Mouse (Mus musculus) Patski (cell line): ENCODE results near the gene Arhgap6. TPM values are rescaled to one million over a fixed set of nuclear protein-coding genes. Genes with fewer than 3 reads are reported as not detected.

Experiments
- ATAC-seq: fragments of 100-300 bp; one replicate; pipeline ENCODE4 v1.8.0; 2021
- CTCF ChIA-PET: fragments of 350-600 bp; sonication (Branson Sonifier 250); formaldehyde crosslinking; loops from one replicate; lab custom pipeline; 2022; ENCODE audit warnings: inconsistent platforms; lab: Charles Lee
- POLR2A ChIA-PET: fragments of 350-600 bp; sonication (Branson Sonifier 250); formaldehyde crosslinking; loops from one replicate; lab custom pipeline; 2022; ENCODE audit warnings: antibody characterized with exemption, inconsistent platforms; lab: Charles Lee
- DNase-seq: peaks from one replicate; pipeline ENCODE4 v3.0.0-alpha.2; 2011; ENCODE audit warnings: low read depth, low spot score
- H3K27me3 ChIP-seq: fragments of 371-371 bp; one replicate; pipeline ENCODE4 v1.5.1; 2021
- CTCF ChIP-seq: fragments of 100-300 bp; IDR thresholded peaks from one replicate; pipeline ENCODE4 v1.5.1; 2021
- in situ Hi-C: fragments of 300-500 bp; cut with MboI; formaldehyde crosslinking; loops from 3 replicates; pipeline ENCODE4 v1.11.1; 2018; ENCODE audit warnings: low pct_unique_long_range_greater_than_20kb, mixed read lengths
- polyA plus RNA-seq: library from polyadenylated mRNA; unstranded; gene quantifications from one replicate; pipeline ENCODE4 v1.2.3, GENCODE M21; 2021

The Arhgap6 gene
- polyA plus RNA-seq, 1 experiment from 2014 or later: 0.01 TPM

DNA sequence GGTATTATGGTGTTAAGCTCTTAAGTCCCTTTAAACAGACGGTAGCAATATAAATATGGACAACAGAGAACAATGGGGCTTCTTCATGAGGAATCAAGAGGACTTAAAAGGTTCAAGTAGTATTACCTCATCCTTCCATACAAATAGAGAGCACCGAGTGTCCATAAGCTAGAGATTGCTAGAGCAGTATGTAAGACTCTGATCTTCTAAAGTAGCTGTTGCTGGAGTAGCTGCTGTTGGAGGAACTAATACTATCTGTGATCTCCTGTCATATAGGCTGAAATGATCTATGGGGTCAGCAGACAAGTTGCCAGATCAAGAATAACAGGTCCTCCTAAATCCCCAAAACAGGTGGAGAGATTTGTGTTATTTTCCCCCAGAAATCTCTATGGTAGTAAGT is 108.7 kb downstream of the Arhgap6 start:
- POLR2A ChIA-PET: no interaction called here
- TF ChIP-seq CTCF: no peak
- in situ Hi-C loops: no loop called here
- DNase-seq (no peak), ATAC-seq (no peak)
- CTCF ChIA-PET: no interaction called here
- H3K27me3 ChIP-seq: peaks cover 23% of the 10 kb centered on the region

DNA sequence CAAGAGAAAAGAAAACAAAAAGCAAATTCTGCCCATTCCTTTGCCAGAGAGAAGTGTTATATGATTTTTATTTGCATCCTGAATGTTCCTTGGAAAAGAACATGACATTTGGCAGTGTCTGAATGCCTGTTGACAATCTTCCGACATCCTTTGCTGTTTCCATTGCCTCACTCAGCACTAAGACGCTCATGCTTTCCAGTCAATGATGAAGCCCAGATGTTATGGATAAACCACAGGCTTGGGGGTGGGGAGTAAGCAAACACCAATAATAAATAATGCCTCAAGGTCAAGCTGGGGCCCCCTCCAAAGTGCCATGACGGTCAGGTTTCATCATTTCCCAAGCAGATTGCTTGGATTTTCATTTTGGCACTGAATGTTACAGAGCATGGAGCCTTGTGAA is 109.2 kb downstream of the Arhgap6 start:
- in situ Hi-C loops: no loop called here
- no peak for DNase-seq
- peaks cover 28% of the 10 kb centered on the region for H3K27me3 ChIP-seq
- CTCF ChIA-PET: interaction anchor here (1.1 kb wide), 1 partner anchor 28 kb away, joined by 3 read pairs; no protein-coding TSS in a partner anchor
- POLR2A ChIA-PET: no interaction called here
- ATAC-seq: no peak
- no peak for TF ChIP-seq CTCF

DNA sequence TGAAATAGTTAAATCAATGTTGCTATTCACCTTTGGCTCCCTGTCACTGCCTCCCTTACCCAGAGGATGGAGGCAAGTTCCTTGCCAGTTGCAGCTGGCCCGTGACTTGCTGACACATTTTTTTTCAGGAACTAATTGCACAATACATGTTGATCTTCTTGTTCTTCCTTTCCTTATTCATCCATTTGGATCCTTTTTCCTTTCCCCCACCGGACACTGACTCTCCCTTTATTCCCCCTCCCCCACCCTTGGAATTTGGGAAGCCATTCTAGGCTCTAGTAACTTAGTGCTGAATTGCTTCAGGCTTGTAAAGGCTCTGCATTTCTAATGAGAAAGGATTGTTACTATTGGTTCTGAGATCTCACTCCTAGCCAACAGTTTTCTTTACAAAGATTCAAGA is 112.7 kb downstream of the Arhgap6 start:
- peaks cover 42% of the 10 kb centered on the region for H3K27me3 ChIP-seq
- ATAC-seq: no peak
- ChIA-PET CTCF (no interaction called here), POLR2A (no interaction called here)
- TF ChIP-seq CTCF: no peak
- DNase-seq: no peak
- in situ Hi-C loops: no loop called here

DNA sequence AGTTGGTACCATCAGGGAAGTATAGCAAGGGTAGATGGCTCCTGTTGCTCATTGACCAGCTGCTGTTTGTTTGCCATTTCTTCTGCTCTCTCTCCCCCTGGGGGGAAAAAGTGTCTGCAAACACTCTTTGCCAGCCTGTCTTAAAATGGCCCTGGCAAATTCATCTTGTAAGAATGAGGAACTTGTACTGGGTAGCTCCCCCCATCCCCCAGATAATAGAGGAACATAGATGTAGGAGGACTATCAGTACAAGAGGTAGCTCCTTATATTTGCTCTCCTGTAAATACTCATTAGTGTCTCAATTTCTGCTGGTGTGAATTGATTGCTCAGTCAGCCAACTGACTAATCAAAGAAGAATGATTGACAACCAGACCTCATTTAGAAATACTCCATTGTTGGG is 118.6 kb downstream of the Arhgap6 start:
- H3K27me3 ChIP-seq: peaks cover 46% of the 10 kb centered on the region
- in situ Hi-C loops: no loop called here
- DNase-seq: no peak
- no peak for TF ChIP-seq CTCF
- no peak for ATAC-seq
- ChIA-PET POLR2A (no interaction called here), CTCF (no interaction called here)

DNA sequence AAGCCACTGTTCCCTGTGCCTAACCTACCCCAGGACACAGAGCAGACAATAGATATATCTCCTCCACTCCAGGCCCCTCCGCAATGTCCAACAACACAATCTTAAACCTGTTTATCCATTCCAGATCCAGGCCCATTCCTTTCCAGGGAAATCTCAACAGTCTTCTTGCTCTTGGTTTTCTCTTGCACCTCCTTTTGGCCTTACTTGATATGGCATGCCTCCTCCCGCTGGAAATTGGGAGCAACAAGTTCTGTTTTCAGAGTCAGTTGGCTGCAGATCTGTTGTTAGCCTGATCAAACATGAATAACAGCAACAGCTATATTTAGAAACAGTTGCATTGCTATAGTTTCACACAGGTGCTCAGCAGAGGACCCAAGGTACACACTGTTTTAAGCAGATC is 126.0 kb downstream of the Arhgap6 start:
- DNase-seq: no peak
- no peak for TF ChIP-seq CTCF
- POLR2A ChIA-PET: interaction anchor here (0.6 kb wide), 1 partner anchor 15 kb away, joined by 3 read pairs; no protein-coding TSS in a partner anchor
- CTCF ChIA-PET: interaction anchor here (1.0 to 1.7 kb wide), 3 partner anchors 7 to 10 kb away, joined by 3 to 4 read pairs (median 3); no protein-coding TSS in a partner anchor
- ATAC-seq: no peak
- in situ Hi-C loops: no loop called here
- H3K27me3 ChIP-seq: peaks cover 7% of the 10 kb centered on the region

DNA sequence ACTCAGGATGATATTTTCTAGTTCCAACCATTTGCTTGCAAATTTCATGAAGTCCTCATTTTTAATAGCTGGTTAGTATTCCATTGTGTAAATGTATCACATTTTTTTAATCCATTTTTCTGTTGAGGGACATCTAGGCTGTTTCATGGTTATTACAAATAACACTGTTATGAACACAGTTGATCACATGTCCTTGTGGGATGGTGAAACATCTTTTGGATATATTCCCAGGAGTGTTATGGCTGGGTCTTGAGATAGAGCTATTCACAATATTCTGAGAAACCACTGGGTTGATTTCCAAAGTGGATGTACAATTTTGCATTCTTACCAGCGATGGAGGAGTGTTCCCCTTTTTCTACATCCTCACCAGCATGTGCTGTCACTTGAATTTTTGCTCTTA is 137.5 kb downstream of the Arhgap6 start:
- CTCF ChIA-PET: no interaction called here
- DNase-seq (no peak), ATAC-seq (no peak)
- peaks cover 15% of the 10 kb centered on the region for H3K27me3 ChIP-seq
- TF ChIP-seq CTCF: no peak
- POLR2A ChIA-PET: no interaction called here
- in situ Hi-C loops: loop anchor here (25.0 kb wide), 2 partner anchors 520 to 1645 kb away; no protein-coding TSS in a partner anchor

DNA sequence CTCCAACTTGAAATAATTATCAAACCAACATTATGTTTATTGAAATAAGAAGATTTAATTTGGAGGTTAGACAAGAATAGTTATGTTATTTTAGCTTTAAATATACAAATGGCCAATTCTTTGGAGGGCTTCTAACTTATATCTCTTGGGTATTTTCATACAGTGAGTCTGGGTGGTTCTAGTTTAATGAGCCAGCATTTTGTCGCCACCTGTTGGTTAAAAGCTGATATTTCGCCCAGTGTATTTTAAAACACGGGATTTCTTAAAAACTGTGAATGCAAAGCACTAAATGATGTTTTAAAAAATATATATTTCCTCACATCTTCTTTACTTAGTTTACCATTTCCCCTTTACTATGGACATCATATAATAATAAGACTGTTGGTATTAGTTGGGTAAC is 140.5 kb downstream of the Arhgap6 start:
- POLR2A ChIA-PET: interaction anchor here (0.6 kb wide), 1 partner anchor 14 kb away, joined by 3 read pairs; no protein-coding TSS in a partner anchor

DNA sequence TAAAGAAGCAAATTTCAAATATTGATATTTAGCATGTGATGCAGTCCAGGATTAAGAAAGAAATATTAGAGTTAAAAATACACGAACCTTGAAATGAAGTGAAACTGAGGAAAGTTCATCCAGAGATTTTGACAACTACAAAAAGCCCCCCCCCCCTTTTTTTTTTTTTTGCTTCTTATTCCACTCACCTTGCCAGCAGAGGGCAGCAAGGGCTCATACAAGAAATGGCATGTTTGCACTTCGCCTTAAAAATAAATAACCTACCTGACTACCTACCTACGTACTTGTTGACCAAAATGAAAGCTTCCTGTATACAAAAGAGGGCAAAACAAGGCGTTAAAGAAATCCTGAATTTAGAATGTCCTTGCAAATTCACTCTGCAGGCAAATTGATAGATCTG is 143.0 kb downstream of the Arhgap6 start:
- peaks cover 32% of the 10 kb centered on the region for H3K27me3 ChIP-seq
- in situ Hi-C loops: loop anchor here (25.0 kb wide), 2 partner anchors 526 to 1651 kb away; no protein-coding TSS in a partner anchor
- ChIA-PET CTCF (no interaction called here), POLR2A (no interaction called here)
- TF ChIP-seq CTCF: peak; percentile 20
- ATAC-seq: no peak
- DNase-seq: no peak

More for the DNA sequence above, 140.5 kb downstream of the Arhgap6 start:
- CTCF ChIA-PET: interaction anchor here (0.9 to 1.8 kb wide), 5 partner anchors 15 to 276 kb away, joined by 3 to 4 read pairs (median 3); no protein-coding TSS in a partner anchor
- in situ Hi-C loops: loop anchor here (25.0 kb wide), 2 partner anchors 523 to 1648 kb away; no protein-coding TSS in a partner anchor
- ATAC-seq: no peak
- peak; percentile 43 for TF ChIP-seq CTCF
- DNase-seq: no peak
- peaks cover 14% of the 10 kb centered on the region for H3K27me3 ChIP-seq

DNA sequence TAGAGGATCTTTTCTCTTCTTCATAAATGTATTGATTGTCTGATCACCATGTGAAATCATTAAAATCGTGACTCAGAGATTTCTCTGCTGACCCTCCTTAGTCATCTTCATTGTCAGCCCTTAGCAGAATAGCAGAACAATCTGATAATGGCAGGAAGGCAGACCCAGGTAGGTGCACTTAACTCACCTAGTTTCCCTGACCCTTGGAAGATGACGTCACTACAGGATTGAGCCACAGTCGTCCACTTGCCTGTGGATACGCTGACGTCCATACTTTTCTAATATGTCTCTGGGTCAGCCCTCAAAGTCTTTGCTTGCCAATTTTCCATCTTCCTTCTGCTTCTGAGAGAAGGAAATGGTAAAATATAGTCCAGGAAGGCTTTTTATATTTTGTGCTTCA is 146.8 kb downstream of the Arhgap6 start:
- in situ Hi-C loops: loop anchor here (10.0 to 25.0 kb wide), 4 partner anchors 227 to 1654 kb away; no protein-coding TSS in a partner anchor
- no peak for TF ChIP-seq CTCF
- DNase-seq (no peak), ATAC-seq (no peak)
- CTCF ChIA-PET: no interaction called here
- H3K27me3 ChIP-seq: peaks cover 35% of the 10 kb centered on the region
- POLR2A ChIA-PET: no interaction called here

DNA sequence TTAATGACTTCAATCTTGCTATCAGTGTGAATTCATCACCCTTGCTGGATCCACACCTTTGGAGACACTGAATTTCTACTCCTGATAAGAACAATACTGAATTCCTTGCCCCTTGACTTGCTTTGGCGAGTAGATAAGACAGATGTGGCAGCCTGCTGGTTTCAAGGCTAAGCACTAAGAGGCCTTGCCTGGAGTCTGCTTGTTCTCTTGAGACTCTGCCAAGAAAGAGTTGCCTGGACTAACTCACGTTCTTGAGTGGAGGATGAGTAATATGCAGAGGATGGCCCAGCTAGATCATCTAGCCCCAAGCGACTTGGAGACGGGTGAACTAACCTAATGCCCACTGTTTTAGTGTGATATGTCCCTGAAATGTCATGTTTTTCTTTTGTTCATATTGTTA is 148.3 kb downstream of the Arhgap6 start:
- DNase-seq (no peak), ATAC-seq (no peak)
- ChIA-PET POLR2A (no interaction called here), CTCF (no interaction called here)
- in situ Hi-C loops: loop anchor here (10.0 to 25.0 kb wide), 4 partner anchors 228 to 1656 kb away; no protein-coding TSS in a partner anchor
- H3K27me3 ChIP-seq: peaks cover 41% of the 10 kb centered on the region
- no peak for TF ChIP-seq CTCF

DNA sequence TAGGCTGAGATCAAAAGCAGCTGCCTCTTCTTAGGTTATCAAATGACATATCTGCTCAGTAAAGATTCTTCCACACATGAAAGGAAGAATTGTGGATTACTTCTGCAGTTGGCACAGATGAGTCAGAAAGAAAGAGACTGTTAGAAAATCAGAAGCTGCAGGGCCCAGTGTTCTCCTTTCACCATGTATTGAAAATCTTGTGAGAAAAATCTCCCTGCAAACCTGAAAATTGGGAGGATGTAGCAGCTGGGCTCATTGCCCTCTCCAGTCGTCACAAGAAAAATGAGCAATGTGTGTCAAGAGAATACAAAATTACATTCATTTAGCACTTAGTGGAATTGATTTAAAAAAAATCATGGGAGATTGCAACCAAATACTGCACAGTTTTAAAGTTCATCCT is 180.5 kb downstream of the Arhgap6 start:
- in situ Hi-C loops: no loop called here
- POLR2A ChIA-PET: no interaction called here
- DNase-seq (no peak), ATAC-seq (no peak)
- TF ChIP-seq CTCF: no peak
- CTCF ChIA-PET: no interaction called here
- H3K27me3 ChIP-seq: peaks cover 35% of the 10 kb centered on the region
